Mouse (Mus musculus) lung, postnatal 10 days (tissue): ENCODE data around the gene Tmprss4.
A peak's percentile ranks its signal among the peaks of the same experiment; 100 is the strongest.

Experiments used
- DNase-seq: peaks from one replicate; pipeline ENCODE4 v3.0.0; 2021

The Tmprss4 gene

GRCm38 (mm10) chr9:45196125-45196830, 7.6 kb downstream of the Tmprss4 start:
- DNase-seq: no peak

DNA sequence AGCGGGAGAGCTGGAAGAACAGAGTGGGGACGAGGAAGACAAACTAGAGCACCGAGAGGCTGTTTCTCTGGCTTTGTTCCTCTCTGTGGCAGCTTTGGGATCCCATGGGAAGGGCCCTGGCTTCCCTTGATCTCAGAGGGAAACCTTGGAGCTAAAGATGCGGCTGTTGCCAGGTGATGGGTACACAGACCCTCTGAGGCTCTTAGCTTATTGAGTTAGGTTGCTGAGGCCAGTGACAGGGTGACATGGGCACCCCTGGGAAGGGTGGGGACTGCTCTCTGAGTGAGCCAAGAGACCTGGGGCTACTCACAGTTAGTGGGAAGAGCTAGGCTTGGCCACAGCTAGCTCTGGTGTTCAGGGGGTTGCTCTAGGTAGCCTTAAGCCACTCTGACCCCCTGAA, 8.4 kb downstream of the Tmprss4 start:
- DNase-seq: no peak

DNA sequence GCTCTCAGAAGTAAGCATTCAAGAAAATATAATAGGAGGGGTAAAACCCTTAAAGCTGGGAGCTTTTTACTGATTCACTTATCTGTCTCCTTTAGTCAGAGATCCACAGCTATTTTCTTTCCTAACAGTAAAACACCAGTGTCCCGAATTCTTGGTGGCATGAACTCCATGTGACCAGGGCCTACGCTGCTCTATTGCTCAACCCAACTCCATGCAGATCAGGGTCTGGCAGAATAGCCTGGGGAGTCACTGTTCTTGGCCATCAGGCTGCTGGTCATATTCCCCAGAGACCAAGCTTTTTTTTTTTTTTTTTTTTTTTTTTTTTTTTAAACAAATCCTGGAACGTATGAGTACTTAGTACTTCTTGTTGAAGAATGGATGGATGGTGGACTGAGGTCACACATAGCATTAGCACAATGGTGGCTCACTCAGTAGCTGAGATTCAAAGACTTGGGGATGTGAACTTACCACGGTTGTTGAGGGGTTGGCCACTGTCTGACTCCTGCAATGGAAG, 14.2 kb downstream of the Tmprss4 start:
- no peak for DNase-seq

DNA sequence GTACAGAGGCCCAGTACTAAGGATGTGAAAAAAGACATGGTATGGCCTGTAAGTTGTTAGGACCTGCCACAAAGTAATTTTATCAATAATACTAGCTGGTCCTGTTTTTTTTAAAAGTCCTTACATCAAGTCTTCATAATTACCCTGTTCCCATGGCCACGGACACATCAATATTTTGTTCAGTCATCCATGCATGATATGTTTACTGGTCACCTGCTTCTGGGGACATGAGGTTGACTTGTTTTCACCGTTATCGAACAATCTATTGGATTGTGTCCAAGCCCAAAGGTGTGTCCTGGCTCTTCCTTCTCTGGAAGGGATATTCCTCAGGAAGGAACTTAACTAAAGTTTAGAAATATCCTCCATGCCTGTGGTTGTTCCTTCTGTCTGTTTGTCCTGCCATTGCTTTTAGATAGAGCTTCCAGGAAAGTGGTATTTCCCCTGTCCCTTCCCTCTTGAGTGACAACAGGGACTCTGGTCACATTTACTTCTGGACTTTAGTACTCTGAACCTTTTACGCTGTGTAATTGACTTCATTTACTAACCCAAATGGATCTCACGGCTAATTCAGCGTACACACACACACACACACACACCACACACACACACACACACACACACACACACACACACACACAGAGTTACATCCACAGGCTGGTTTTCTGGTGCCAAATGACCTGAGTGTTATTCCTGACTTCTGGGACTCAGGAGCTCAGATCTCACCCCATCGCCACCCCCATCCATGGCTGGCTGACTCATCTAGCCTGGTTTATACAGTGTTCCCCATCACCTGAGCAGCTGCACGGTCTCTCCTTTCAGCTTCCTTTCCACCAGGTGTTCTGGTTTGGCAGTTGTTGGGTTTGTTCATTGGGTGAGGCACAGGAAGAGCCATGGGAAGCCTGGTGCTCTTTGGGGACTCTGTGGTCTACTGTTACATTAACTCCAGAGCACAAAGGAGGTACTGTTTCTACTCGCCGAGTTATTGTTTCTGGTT, 15.0 kb downstream of the Tmprss4 start:
- no peak for DNase-seq

DNA sequence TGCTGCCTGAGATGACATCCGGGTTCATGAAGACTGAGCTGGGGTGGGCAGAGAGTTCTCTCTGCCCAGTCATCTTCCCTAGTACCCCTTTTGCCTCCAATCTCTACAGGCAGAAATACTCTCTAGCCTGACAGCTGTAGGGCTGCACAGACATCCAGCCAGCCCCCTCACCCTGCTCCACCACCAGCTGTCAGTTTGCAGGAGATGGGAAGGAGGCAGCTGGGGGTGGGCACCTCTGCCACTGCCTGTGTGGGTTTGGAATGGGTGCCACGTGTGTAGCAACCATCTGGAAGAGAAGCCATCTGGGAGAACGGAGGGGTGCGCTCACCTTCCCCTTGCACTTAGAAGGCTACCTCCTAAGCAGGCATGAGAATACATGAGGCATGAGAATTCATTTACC, 18.6 kb downstream of the Tmprss4 start:
- no peak for DNase-seq

DNA sequence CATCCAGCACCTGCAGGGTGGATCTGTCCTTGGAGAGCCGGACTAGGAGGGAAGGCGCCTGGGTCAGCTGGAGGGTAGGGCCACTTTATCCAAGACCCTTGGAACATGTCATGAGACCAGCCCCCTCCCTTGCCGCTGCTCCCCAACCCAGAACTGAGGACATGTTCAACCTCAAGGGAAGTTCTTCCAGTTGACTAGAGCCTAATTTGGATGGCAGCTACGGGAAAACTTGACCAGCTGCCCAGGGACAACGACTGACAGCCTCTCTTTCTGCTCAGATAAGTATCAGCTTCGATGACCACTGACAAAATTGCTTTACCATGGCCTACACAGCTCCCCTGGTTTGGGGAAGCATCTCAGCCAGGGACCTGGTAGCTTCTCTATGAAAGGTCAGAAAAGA, 20.6 kb downstream of the Tmprss4 start:
- no peak for DNase-seq

GRCm38 (mm10) chr9:45182521-45182920, 21.4 kb downstream of the Tmprss4 start:
- no peak for DNase-seq

- peak; percentile 14 for DNase-seq
These were observed 22.1 kb downstream of the Tmprss4 start, which contains the start of gene BC049352 for GRCm38 (mm10) chr9:45181770-45182169. Gene BC049352 (plus strand): TSS chr9:45182007.

DNA sequence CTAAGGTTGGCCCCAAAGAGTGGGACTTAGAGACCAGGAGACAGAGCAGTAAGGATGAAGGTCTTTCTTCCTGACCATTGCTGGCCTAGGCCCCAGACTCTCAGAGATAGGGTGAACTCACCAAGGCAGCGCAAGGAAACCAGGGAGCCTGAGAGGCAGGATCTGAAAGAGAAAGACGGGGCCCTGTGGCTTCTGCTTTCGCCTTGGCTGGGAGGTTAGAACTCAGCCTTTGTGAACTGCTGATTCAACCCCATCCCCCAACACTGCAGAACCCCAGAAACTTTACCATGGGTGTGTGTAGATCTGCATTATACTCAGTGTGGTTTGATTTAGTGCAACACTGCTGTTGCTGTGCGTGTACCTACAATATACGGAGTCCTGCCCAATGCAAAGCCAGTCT, 24.6 kb downstream of the Tmprss4 start:
- DNase-seq: no peak

- DNase-seq: no peak
These were observed 30.4 kb downstream of the Tmprss4 start for GRCm38 (mm10) chr9:45173475-45173874.

DNA sequence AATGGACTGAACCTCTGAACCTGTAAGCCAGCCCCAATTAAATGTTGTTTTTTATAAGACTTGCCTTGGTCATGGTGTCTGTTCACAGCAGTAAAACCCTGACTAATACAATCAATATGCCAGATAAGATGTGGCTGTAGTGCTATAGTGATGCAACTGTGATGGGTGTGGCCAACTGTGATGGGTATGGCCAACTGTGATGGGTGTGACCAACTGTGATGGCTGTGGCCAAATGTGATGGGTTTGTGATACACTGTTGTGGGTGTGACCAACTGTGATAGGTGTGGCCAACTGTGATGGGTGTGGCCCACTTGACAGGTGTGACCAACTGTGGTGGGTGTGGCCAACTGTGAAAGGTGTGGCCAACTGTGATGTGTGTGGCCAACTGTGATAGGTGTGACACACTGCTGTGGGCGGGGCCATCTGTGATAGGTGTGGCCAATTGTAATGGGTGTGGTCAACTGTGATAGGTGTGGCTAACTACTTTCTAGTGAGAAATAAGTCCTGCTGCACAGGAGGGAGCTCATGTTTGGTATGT, 32.8 kb downstream of the Tmprss4 start:
- no peak for DNase-seq

- DNase-seq: no peak
These were observed 33.7 kb downstream of the Tmprss4 start for GRCm38 (mm10) chr9:45170150-45170549.

- no peak for DNase-seq
These were observed 36.0 kb downstream of the Tmprss4 start for GRCm38 (mm10) chr9:45167903-45168302.

DNA sequence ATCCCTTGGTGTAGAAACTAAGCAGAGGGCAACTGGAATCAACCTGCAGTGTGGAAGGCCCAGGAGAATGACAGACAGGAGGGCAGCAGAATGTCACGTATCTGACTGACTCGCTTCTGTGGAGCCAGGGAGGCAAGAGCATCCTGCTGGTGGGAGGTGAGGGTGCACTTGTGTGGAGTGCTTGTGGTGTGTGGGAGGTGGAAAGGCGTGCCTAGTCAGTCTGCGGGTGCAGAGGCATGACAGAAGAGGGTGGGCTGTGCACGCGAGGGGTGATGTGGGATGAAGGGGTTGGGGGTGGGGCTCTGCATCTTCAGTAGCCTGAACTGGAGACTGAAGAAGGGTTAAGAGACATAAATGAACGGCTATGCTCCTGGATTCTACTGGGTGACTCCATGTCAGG, 50.5 kb downstream of the Tmprss4 start:
- no peak for DNase-seq

DNA sequence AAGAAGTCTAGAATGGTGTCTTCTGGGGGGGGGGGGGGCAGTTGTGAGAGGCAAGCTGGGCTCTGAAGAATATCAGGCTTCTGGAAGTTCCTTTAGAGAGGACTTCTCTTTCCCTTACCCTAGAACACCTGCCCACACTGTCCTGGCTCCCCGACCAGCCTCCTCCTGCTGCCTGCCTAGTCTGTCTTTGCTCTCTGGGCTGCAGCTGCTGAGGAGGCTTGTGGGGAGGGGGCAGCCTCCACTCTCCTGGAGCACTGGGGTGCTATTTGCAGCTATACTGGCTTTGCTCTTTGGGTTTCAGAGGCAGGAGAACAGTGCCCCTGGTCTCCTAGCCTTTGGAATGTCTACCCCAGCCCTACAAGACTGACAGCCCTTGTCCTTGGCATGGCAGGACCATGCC, 53.0 kb downstream of the Tmprss4 start:
- DNase-seq: no peak

DNA sequence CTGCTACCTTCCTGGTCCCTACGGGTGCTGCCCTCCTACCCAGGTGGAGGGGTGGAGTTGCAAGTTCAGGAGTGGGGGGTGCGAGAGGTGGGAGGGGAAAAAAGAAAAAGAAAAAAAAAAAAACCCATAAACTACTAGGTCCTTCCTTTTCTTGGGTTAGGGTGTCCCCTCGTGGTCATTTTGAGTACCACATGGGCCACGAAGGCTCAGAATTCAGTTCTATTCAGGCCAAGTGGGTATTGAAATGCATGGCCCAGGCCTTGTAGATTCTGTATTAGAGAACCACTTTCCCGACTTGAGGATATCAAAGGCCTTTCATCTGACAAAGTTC, 57.7 kb downstream of the Tmprss4 start:
- peak; percentile 79 for DNase-seq

- DNase-seq: no peak
These were observed 58.2 kb downstream of the Tmprss4 start for GRCm38 (mm10) chr9:45145533-45146266.

DNA sequence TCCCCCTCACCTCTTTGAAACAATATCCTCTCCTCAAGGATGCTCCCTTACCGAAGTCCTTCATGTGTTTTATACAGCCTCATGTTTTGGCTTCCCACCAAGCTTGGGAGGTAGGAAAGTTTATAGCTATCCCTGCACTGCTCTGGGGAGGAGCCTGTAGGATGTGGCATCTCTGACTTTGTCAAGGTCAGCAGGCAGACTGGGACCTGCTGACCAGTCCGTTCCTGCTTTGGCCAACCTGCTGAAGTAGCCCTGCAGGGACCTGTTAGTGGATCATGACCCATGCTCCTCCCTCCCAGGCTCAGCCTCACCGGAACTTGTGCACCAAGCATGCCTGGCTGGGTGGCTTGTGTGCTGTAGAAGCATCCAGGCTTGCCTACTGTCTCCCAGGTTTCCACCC, 61.2 kb downstream of the Tmprss4 start:
- DNase-seq: no peak

DNA sequence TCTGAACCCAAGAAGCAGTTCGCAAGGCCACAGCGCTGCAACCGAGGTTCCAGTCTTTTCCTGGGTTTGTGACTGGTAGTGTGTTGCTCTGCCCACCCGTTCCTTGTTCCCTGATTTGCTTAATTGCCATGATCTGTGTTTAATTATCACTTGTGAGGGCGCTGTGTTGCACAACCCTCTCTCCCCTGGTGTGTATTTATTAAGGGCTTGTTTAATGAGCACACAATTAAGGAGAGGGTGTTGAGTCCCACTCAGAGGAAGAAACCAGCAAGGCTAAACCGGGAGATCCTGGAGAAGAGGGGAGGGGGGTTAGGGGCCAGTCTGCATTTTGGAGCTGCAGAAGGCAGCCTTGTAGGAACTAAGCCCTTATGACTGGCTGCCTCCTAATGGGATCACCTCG, 62.9 kb downstream of the Tmprss4 start:
- no peak for DNase-seq

GRCm38 (mm10) chr9:45139082-45139481, 64.8 kb downstream of the Tmprss4 start:
- no peak for DNase-seq

- DNase-seq: peak; percentile 51
These were observed 65.5 kb downstream of the Tmprss4 start, which contains the start of gene Scn4b for GRCm38 (mm10) chr9:45138191-45139032. Gene Scn4b (plus strand): TSS chr9:45138395.
